Comparison of ENCODE assay signal across 8 mouse cellular contexts in the genomic region with DNA sequence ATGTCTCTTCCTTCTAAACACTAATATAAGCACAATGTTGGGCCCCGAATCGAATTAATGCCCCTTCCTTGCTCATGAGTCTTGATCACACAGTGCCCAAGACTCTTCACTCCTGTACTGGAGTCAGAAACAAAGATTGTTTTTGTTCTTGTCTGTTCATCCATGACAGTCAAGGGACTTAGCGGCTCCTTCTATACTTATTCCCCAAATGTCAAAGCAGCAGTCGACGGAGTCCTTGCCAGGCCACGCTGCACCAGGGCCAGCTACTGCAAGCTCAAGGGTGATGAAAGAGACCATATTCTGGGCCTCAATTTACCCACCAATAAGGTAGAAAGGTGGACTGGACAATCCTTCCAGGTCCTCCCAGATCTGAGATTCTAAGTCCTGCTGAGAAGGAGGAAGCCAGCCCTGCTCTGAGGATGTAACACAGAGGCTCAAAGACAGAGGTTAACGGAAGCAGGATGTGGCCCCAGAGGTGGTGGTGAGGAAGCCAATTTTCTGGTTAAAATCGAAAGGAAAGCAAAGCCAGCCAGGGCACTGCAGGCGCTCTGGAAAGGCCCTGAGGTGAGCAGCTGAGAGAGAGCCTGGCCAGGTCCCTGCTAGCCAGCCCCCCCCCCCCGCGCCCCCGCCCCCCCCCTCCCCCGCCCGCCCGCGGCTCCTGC. TPM values are rescaled to one million over a fixed set of nuclear protein-coding genes. Genes with fewer than 3 reads are reported as not detected.
DNase-seq lines count a peak whose midpoint lies in the region; ATAC-seq lines count a peak whose summit lies in the region.

No protein-coding gene starts in this region.

- peak overlapping the region; percentile 85 for H3K4me2 ChIP-seq in liver, embryonic 11.5 days

- no peaks in the 10 kb centered on the region for H3K27me3 ChIP-seq in liver, embryonic 11.5 days (replicated peaks; ENCODE audit: control insufficient read depth, insufficient read depth, low read length)

- H3K9me3 ChIP-seq in liver, embryonic 11.5 days (ENCODE audit: control insufficient read depth, low read length): no peaks in the 10 kb centered on the region

- no peak overlapping the region; the same call in 1 of the 2 replicates for H3K27ac ChIP-seq in liver, embryonic 11.5 days (ENCODE audit: low read depth, low read length)

- H3K9ac ChIP-seq in liver, embryonic 11.5 days (ENCODE audit: low read depth, low read length): no peak overlapping the region

- H3K36me3 ChIP-seq in liver, embryonic 11.5 days (ENCODE audit: control insufficient read depth, insufficient read depth, low read length): peaks cover 4% of the 10 kb centered on the region

- peak; percentile 81 to 91 for ATAC-seq in hematopoietic stem cell, adult 5-6 weeks (replicated peaks in 1 of 2; ENCODE audit: insufficient read depth in 1 of 2, low FRiP score in 2 of 2, low TSS enrichment in 1 of 2, low read depth in 1 of 2, poor library complexity in 2 of 2, severe bottlenecking in 2 of 2)
- no peak for ATAC-seq in liver, embryonic 11.5 days (replicated peaks; ENCODE audit: low FRiP score)

- H3K4me1 ChIP-seq in liver, embryonic 11.5 days (replicated peaks; ENCODE audit: control insufficient read depth, insufficient read depth, low read length): peaks cover 70% of the 10 kb centered on the region

- intact Hi-C loops in left cerebral cortex, postnatal 4 days (cut with DNase I): loop anchor here (10.0 kb wide), 1 partner anchor 88 kb away; no protein-coding TSS in a partner anchor
- intact Hi-C loops in gastrocnemius, postnatal 14 days (cut with DNase I; ENCODE audit: low total_unique reads): no loop called here
- intact Hi-C loops in gastrocnemius, postnatal 36 days (cut with DNase I): no loop called here

- DNase-seq in left cerebral cortex, postnatal 4 days: peak; percentile 69
- no peak for DNase-seq in left cerebral cortex, adult 18-20 months (ENCODE audit: low spot score in 2 of 2)
- DNase-seq in cerebellum, postnatal 10 days: peak; percentile 73 to 82
- no peak for DNase-seq in liver, embryonic 11.5 days (ENCODE audit: low spot score)
- DNase-seq in testis, postnatal 10 days (ENCODE audit: low spot score): peak; percentile 50
- no peak for DNase-seq in gastrocnemius, postnatal 14 days
- no peak for DNase-seq in gastrocnemius, postnatal 36 days

- 62% methylated on average over 9 of the region's 16 CpGs for WGBS in liver, embryonic 11.5 days

- no peak overlapping the region for H3K4me3 ChIP-seq in liver, embryonic 11.5 days (ENCODE audit: low read depth, low read length)

RNA-seq across cellular contexts. Expression of a gene that starts 8.2 kb away (rescaled TPM):
- total RNA-seq in left cerebral cortex, postnatal 4 days (2021): 10 to 100 TPM; 21.4 to 21.8 TPM
- total RNA-seq in left cerebral cortex, adult 18-20 months (2021): 10 to 100 TPM; 29.7 to 33.7 TPM
- total RNA-seq in hematopoietic stem cell, adult 5-6 weeks (2017): 43.7 and 49.8 TPM in 2 replicates
- polyA plus RNA-seq in liver, embryonic 11.5 days (2014; fragmentation: Nextera tagmentation; extraction: Ambion mirVana): 233 and 245 TPM in 2 replicates
- total RNA-seq in gastrocnemius, postnatal 14 days (2021): 10 to 100 TPM; 27.2 to 39.9 TPM
- total RNA-seq in gastrocnemius, postnatal 36 days (2021): 10 to 100 TPM; 36.2 to 47.3 TPM

RNA-seq across cellular contexts. Expression of a gene that starts 46.1 kb away (rescaled TPM):
- total RNA-seq in left cerebral cortex, postnatal 4 days (2021): not detected
- total RNA-seq in left cerebral cortex, adult 18-20 months (2021): not detected
- total RNA-seq in hematopoietic stem cell, adult 5-6 weeks (2017): not detected in 2 replicates
- polyA plus RNA-seq in liver, embryonic 11.5 days (2014; fragmentation: Nextera tagmentation; extraction: Ambion mirVana): not detected in 2 replicates
- total RNA-seq in gastrocnemius, postnatal 14 days (2021): not detected
- total RNA-seq in gastrocnemius, postnatal 36 days (2021): not detected

Comparison
In these comparisons a context has a peak if more than half of its experiments do, and no peak if none do; other contexts are left out.
1. DNase-seq: peak in left cerebral cortex, postnatal 4 days (single experiment), cerebellum, postnatal 10 days (2 of 2) and testis, postnatal 10 days (single experiment); none in left cerebral cortex, adult 18-20 months (0 of 2), liver, embryonic 11.5 days (single experiment), gastrocnemius, postnatal 14 days (single experiment) and gastrocnemius, postnatal 36 days (0 of 2).